Mouse (Mus musculus): Measurements from ENCODE around the gene Sox13.

DNA sequence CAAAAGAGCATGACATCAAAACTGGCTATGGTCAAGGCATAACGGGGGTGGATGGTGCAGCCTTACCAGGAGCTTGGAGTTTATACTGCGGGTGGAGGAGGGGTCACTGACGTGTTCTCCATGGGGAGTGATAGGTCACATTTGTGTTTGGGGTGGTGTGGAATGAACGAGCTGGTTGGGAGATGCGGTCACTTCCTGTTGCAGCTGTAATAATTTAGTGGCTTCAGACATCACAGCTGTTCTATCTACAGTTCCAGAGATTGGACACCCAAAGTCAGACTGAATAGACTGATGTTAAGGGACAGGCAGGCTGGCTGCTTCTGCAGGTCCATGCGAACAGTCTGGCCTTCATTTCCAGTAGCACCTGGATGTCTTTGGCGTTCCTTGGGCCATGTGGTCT lies 46.9 kb upstream of the Sox13 start:
- TF ChIP-seq CTCF (IDR thresholded peaks at IDR 0.05; ENCODE audit: control insufficient read depth, insufficient read depth, insufficient replicate concordance, low read depth, low read length) (no peak), POLR2A (IDR thresholded peaks at IDR 0.05; ENCODE audit: control insufficient read depth, low read depth, low read length) (no peak)

All from testis, adult 2 months (tissue).